Mouse (Mus musculus) thymus, adult 2 months (tissue): ENCODE measurements around the gene Tnfsf8.

Source experiments
- CTCF ChIP-seq: fragments of 200-500 bp; IDR thresholded peaks from 2 replicates; pipeline ENCODE4 v1.5.1; 2012; ENCODE audit warnings: mild to moderate bottlenecking, control low read depth, low read length, moderate library complexity, borderline replicate concordance; ENCODE audit not compliant: control insufficient read depth, poor library complexity, insufficient read depth; ENCODE audit errors: extremely low read depth
- POLR2A ChIP-seq: fragments of 200-500 bp; IDR thresholded peaks from 2 replicates; pipeline ENCODE4 v1.6.1; 2012; ENCODE audit warnings: mild to moderate bottlenecking, low read length, control low read depth, moderate library complexity; ENCODE audit not compliant: control insufficient read depth, poor library complexity, insufficient read depth; ENCODE audit errors: extremely low read depth

DNA sequence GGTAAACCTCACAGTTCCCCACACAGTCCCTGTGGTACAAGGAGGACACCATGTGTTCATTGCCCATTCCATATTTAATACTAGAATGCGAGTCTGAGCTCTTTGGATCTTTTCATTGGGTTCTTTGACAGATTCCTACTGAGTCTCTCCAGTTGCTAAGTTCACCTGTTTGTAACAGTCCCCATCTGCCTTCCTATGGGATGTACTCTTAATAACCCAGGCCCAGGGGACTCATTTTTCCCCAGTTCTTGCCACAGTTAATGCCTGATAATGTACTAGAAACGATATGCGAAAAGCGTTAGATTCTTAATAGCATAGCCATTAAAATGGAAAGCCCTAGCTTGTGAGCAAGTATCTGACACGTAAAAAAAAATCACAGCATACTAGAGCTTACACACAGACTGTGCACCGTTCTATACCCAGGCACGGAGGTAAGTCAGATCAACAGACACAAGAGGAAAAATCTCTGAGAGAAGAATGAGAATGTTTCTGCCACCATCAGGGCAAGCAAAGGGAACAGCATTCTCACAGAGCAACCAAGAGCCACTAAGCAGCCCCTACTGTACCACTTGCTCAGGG, 2.4 kb downstream of the Tnfsf8 start:
- TF ChIP-seq CTCF (no peak), POLR2A (no peak)
